Mouse (Mus musculus) kidney, adult 2 months (tissue): Measurements from ENCODE around the gene Klhl1.

Source experiments
- CTCF ChIP-seq: fragments of 200-500 bp; conservative IDR thresholded peaks from 2 replicates; pipeline ENCODE4 v1.5.1; 2011; ENCODE audit warnings: low read depth, mild to moderate bottlenecking, control low read depth, low read length, moderate library complexity, mixed read lengths; ENCODE audit not compliant: insufficient read depth, insufficient read length
- POLR2A ChIP-seq: fragments of 200-500 bp; IDR thresholded peaks from one replicate; pipeline ENCODE4 v1.6.1; 2011; ENCODE audit warnings: low read depth, low read length, control low read depth

GRCm38 (mm10) chr14:96331069-96331468 lies 187.8 kb downstream of the Klhl1 start:
- TF ChIP-seq CTCF (no peak), POLR2A (no peak)
